ENCODE assay signal across 17 mouse cellular contexts in the genomic region with DNA sequence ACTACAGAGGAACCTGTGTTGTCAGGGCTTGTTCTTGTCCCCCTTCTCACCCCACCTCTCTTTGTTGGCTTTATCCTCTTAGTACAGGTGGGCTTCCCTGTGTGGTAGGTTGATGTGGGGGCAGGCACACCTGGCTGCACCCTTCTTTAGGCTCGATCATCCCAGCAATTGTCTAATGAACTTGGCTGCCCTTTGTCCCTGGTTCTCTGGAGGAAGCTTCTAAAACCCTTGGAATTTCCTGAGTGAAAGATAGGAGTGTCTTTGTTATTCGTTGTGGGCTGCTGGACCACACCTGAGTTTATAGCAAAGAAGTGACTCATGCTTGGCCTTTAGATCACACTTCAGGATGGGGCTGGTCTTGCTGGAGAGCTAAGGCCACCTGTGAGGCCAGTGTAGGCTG.
DNase-seq lines count a peak whose midpoint lies in the region; ATAC-seq and TF ChIP-seq lines count a peak whose summit lies in the region.
"Had no signal": no experiment of that assay in that cellular context is flagged by ENCODE, and none has a peak within 500 bp of the region (broad histone marks: within the 10 kb centered on the region; RNA-seq: fewer than 3 reads in every experiment).

No protein-coding gene starts in this region.

- no peak for DNase-seq in heart, postnatal 0 days (ENCODE audit: low spot score)
- no peak for DNase-seq in heart, postnatal 14 days
- DNase-seq in ZHBTc4 (ENCODE audit: low read depth, low spot score) = peak; percentile 83
- no peak for DNase-seq in frontal cortex, postnatal 14 days (ENCODE audit: low spot score in 2 of 2)
- DNase-seq: adrenal gland, postnatal 10 days; cerebellum, adult 11 months; cerebellum, adult 8-10 months; cerebellum, postnatal 25 days; gastrocnemius, postnatal 14 days; kidney, adult 8-10 months had no signal

- peak overlapping the region; percentile 8; the same call in 1 of the 2 replicates for H3K27ac ChIP-seq in heart, postnatal 0 days (ENCODE audit: low read depth)
- peak overlapping the region; percentile 94 for H3K27ac ChIP-seq in ES-Bruce4 (ENCODE audit: insufficient read depth, low read length)
- H3K27ac ChIP-seq in heart, embryonic 12.5 days (ENCODE audit: poor library complexity, severe bottlenecking) = no peak overlapping the region
- H3K27ac ChIP-seq: hindbrain, embryonic 10.5 days; hindbrain, embryonic 14.5 days had no signal

- no peak overlapping the region for H3K9ac ChIP-seq in heart, postnatal 0 days (replicated peaks; ENCODE audit: low read depth, low read length)
- H3K9ac ChIP-seq in ES-Bruce4 (ENCODE audit: low read depth, poor library complexity, severe bottlenecking) = no peak overlapping the region
- H3K9ac ChIP-seq in heart, embryonic 12.5 days = no peak overlapping the region
- H3K9ac ChIP-seq: hindbrain, embryonic 14.5 days had no signal

- no peak overlapping the region for H3K4me3 ChIP-seq in heart, postnatal 0 days (ENCODE audit: low read depth, low read length)
- H3K4me3 ChIP-seq in E14TG2a.4 (replicated peaks; ENCODE audit: low read length) = 0 out of 2 replicates have a peak overlapping the region, but pooled peaks have one; percentile 11
- no peak overlapping the region for H3K4me3 ChIP-seq in ES-Bruce4 (ENCODE audit: low read depth, low read length)
- no peak overlapping the region for H3K4me3 ChIP-seq in heart, embryonic 12.5 days
- H3K4me3 ChIP-seq: hindbrain, embryonic 10.5 days had no signal

- no peak for TF ChIP-seq POLR2A in ES-Bruce4 (IDR thresholded peaks at IDR 0.05; ENCODE audit: insufficient read depth, low read length)

- no peak for ATAC-seq in heart, postnatal 0 days (ENCODE audit: insufficient read depth, low read depth)
- no peak for ATAC-seq in heart, embryonic 12.5 days (ENCODE audit: insufficient number of reproducible peaks, low FRiP score)
- ATAC-seq: forebrain, embryonic 14.5 days; intestine, postnatal 0 days had no signal

- no peak for TF ChIP-seq CTCF in heart, postnatal 0 days (IDR thresholded peaks at IDR 0.05; ENCODE audit: low read depth)
- TF ChIP-seq CTCF in E14TG2a.4 (conservative IDR thresholded peaks at IDR 0.05; ENCODE audit: low read length) = no peak
- no peak for TF ChIP-seq CTCF in ES-Bruce4 (IDR thresholded peaks at IDR 0.05; ENCODE audit: low read depth, low read length)

- H3K9me3 ChIP-seq in heart, postnatal 0 days (replicated peaks; ENCODE audit: control insufficient read depth, low read length) = 0 out of 2 replicates have a peak, but pooled peaks cover 4% of the 10 kb centered on the region
- peaks cover 8% of the 10 kb centered on the region for H3K9me3 ChIP-seq in E14TG2a.4 (ENCODE audit: low read length)
- no peaks in the 10 kb centered on the region; the same call in 1 of the 2 replicates for H3K9me3 ChIP-seq in ES-Bruce4 (replicated peaks; ENCODE audit: control insufficient read depth, insufficient read depth, low read length, poor library complexity, severe bottlenecking)
- no peaks in the 10 kb centered on the region for H3K9me3 ChIP-seq in heart, embryonic 12.5 days (replicated peaks)

- H3K4me2 ChIP-seq in heart, postnatal 0 days (ENCODE audit: low read depth, low read length) = no peak overlapping the region
- no peak overlapping the region for H3K4me2 ChIP-seq in heart, embryonic 12.5 days
- H3K4me2 ChIP-seq: hindbrain, embryonic 14.5 days had no signal

- intact Hi-C loops in heart, postnatal 14 days (cut with DNase I) = no loop called here

- no peaks in the 10 kb centered on the region for H3K36me3 ChIP-seq in heart, postnatal 0 days (replicated peaks; ENCODE audit: control insufficient read depth, insufficient read depth, low read length)
- no peaks in the 10 kb centered on the region for H3K36me3 ChIP-seq in E14TG2a.4 (ENCODE audit: insufficient read depth, low read length)
- no peaks in the 10 kb centered on the region for H3K36me3 ChIP-seq in ES-Bruce4 (ENCODE audit: control insufficient read depth, insufficient read depth, low read length, poor library complexity, severe bottlenecking)
- no peaks in the 10 kb centered on the region for H3K36me3 ChIP-seq in heart, embryonic 12.5 days
- H3K36me3 ChIP-seq: hindbrain, embryonic 10.5 days had no signal

- TF ChIP-seq EP300 in heart, postnatal 0 days (IDR thresholded peaks at IDR 0.05; ENCODE audit: low read depth) = no peak
- peak; percentile 98 for TF ChIP-seq EP300 in ES-Bruce4 (IDR thresholded peaks at IDR 0.05; ENCODE audit: insufficient read depth, low read depth, low read length)

- 33% methylated on average over 2 of the region's 2 CpGs for WGBS in heart, postnatal 0 days
- 48% methylated on average over 2 of the region's 2 CpGs for WGBS in heart, embryonic 12.5 days

- no peaks in the 10 kb centered on the region for H3K27me3 ChIP-seq in heart, postnatal 0 days (ENCODE audit: control insufficient read depth, insufficient read depth, low read length)
- H3K27me3 ChIP-seq in E14TG2a.4 (ENCODE audit: insufficient read depth, low read length) (no peaks in the 10 kb centered on the region), ES-Bruce4 (ENCODE audit: control insufficient read depth, insufficient read depth, low read length, poor library complexity, severe bottlenecking) (no peaks in the 10 kb centered on the region)
- H3K27me3 ChIP-seq in heart, embryonic 12.5 days (replicated peaks) = no peaks in the 10 kb centered on the region

- no peaks in the 10 kb centered on the region for H3K4me1 ChIP-seq in heart, postnatal 0 days (ENCODE audit: control insufficient read depth, insufficient read depth)
- H3K4me1 ChIP-seq in E14TG2a.4 (replicated peaks; ENCODE audit: low read depth, low read length) = peaks cover 84% of the 10 kb centered on the region
- peaks cover 12% of the 10 kb centered on the region for H3K4me1 ChIP-seq in ES-Bruce4 (ENCODE audit: control insufficient read depth, insufficient read depth, low read length)
- 0 out of 2 replicates have a peak, but pooled peaks cover 7% of the 10 kb centered on the region for H3K4me1 ChIP-seq in heart, embryonic 12.5 days (replicated peaks)
